Mouse (Mus musculus): ENCODE data around the gene Slc12a9.

GRCm38 (mm10) chr5:137301253-137301652, 32.1 kb downstream of the Slc12a9 start:
- TF ChIP-seq POLR2A (IDR thresholded peaks at IDR 0.05; ENCODE audit: borderline replicate concordance, low read depth, low read length) (no peak), CTCF (IDR thresholded peaks at IDR 0.05; ENCODE audit: low read depth, low read length) (no peak)
